ENCODE assay signal across 12 mouse cellular contexts in genomic region chr15:3174848-3175247, GRCm38 (mm10).
DNase-seq lines count a peak whose midpoint lies in the region; ATAC-seq and TF ChIP-seq lines count a peak whose summit lies in the region.
"Had no signal": no experiment of that assay in that cellular context is flagged by ENCODE, and none has a peak within 500 bp of the region (broad histone marks: within the 10 kb centered on the region; RNA-seq: fewer than 3 reads in every experiment).

No protein-coding gene starts in this region.

- H3K4me3 ChIP-seq in gastrocnemius, adult 2 months, result no peak overlapping the region
- no peak overlapping the region for H3K4me3 ChIP-seq in lung, postnatal 0 days (ENCODE audit: low read depth, low read length)
- no peak overlapping the region for H3K4me3 ChIP-seq in lung, adult 2 months (replicated peaks; ENCODE audit: extremely low read depth, low read depth, low read length)
- H3K4me3 ChIP-seq in midbrain, embryonic 15.5 days, result no peak overlapping the region
- H3K4me3 ChIP-seq: midbrain, embryonic 10.5 days had no signal

- 44% methylated on average over 2 of the region's 2 CpGs for WGBS in lung, postnatal 0 days
- 36% methylated on average over 2 of the region's 2 CpGs for WGBS in lung, adult 2 months
- WGBS in midbrain, embryonic 15.5 days, result 43% methylated on average over 2 of the region's 2 CpGs

- TF ChIP-seq CTCF in gastrocnemius, adult 2 months (IDR thresholded peaks at IDR 0.05), result peak; percentile 44
- peak; percentile 48 for TF ChIP-seq CTCF in lung, postnatal 0 days (IDR thresholded peaks at IDR 0.05)
- no peak for TF ChIP-seq CTCF in lung, adult 2 months (IDR thresholded peaks at IDR 0.05; ENCODE audit: insufficient read depth, low read length)

- intact Hi-C loops in gastrocnemius, adult 2 months (cut with DNase I), result no loop called here

- no peak for DNase-seq in gastrocnemius, adult 2 months
- DNase-seq in gastrocnemius, adult 8-10 months (ENCODE audit: low spot score in 2 of 2), result no peak
- peak; percentile 36 for DNase-seq in lung, postnatal 0 days (ENCODE audit: low spot score)
- no peak for DNase-seq in lung, adult 2 months
- peak; percentile 3 for DNase-seq in c-Kit-positive CD71-positive TER-119-negative erythroid progenitor cells, embryonic 14.5 days (ENCODE audit: low read depth)
- DNase-seq in mesoderm, embryonic 11.5 days (ENCODE audit: low read depth, low spot score), result peak; percentile 8
- no peak for DNase-seq in urinary bladder, postnatal 4 days (ENCODE audit: low spot score in 2 of 2)
- DNase-seq: cerebellum, adult 9-10 months; forebrain, postnatal 0 days; heart, postnatal 36 days had no signal

- TF ChIP-seq EP300 in lung, postnatal 0 days (IDR thresholded peaks at IDR 0.05), result no peak

- no peaks in the 10 kb centered on the region for H3K27me3 ChIP-seq in lung, postnatal 0 days (replicated peaks; ENCODE audit: insufficient read depth, low read length)
- no peaks in the 10 kb centered on the region for H3K27me3 ChIP-seq in midbrain, embryonic 15.5 days (replicated peaks)

- H3K4me1 ChIP-seq in lung, postnatal 0 days (ENCODE audit: insufficient read depth, low read depth, low read length), result no peaks in the 10 kb centered on the region
- H3K4me1 ChIP-seq in lung, adult 2 months (ENCODE audit: control insufficient read depth, insufficient read depth, low read length), result no peaks in the 10 kb centered on the region
- H3K4me1 ChIP-seq in midbrain, embryonic 15.5 days, result no peaks in the 10 kb centered on the region
- H3K4me1 ChIP-seq: midbrain, embryonic 10.5 days had no signal

- no peak overlapping the region for H3K27ac ChIP-seq in gastrocnemius, adult 2 months
- no peak overlapping the region for H3K27ac ChIP-seq in lung, postnatal 0 days (ENCODE audit: low read length)
- H3K27ac ChIP-seq in midbrain, embryonic 15.5 days, result no peak overlapping the region
- H3K27ac ChIP-seq: midbrain, embryonic 10.5 days had no signal

- no peak for ATAC-seq in lung, postnatal 0 days
- ATAC-seq in midbrain, embryonic 15.5 days (replicated peaks), result no peak
- ATAC-seq: forebrain, postnatal 0 days had no signal

- H3K9me3 ChIP-seq in lung, postnatal 0 days (ENCODE audit: low read length), result no peaks in the 10 kb centered on the region
- no peaks in the 10 kb centered on the region for H3K9me3 ChIP-seq in midbrain, embryonic 15.5 days

- no peak overlapping the region for H3K4me2 ChIP-seq in lung, postnatal 0 days (replicated peaks; ENCODE audit: low read depth, low read length)
- H3K4me2 ChIP-seq in midbrain, embryonic 15.5 days, result no peak overlapping the region

- TF ChIP-seq POLR2A in lung, adult 2 months (IDR thresholded peaks at IDR 0.05; ENCODE audit: borderline replicate concordance, extremely low read depth, low read depth, low read length), result no peak

- H3K9ac ChIP-seq in lung, postnatal 0 days (replicated peaks; ENCODE audit: low read depth), result no peak overlapping the region
- H3K9ac ChIP-seq in midbrain, embryonic 15.5 days, result no peak overlapping the region
- H3K9ac ChIP-seq: forebrain, postnatal 0 days had no signal

- no peaks in the 10 kb centered on the region for H3K36me3 ChIP-seq in lung, postnatal 0 days (ENCODE audit: insufficient read depth, low read length)
- no peaks in the 10 kb centered on the region for H3K36me3 ChIP-seq in midbrain, embryonic 15.5 days (replicated peaks)
- H3K36me3 ChIP-seq: midbrain, embryonic 10.5 days had no signal

Comparison
In these comparisons a context has a peak if more than half of its experiments do, and no peak if none do; other contexts are left out.
1. DNase-seq: peak in lung, postnatal 0 days (single experiment), c-Kit-positive CD71-positive TER-119-negative erythroid progenitor cells, embryonic 14.5 days (single experiment) and mesoderm, embryonic 11.5 days (single experiment); none in gastrocnemius, adult 2 months (single experiment), gastrocnemius, adult 8-10 months (0 of 2), lung, adult 2 months (single experiment) and urinary bladder, postnatal 4 days (0 of 2).